Mouse (Mus musculus) macrophage (primary cell): ENCODE measurements around the gene Tekt1. TPM values are rescaled to one million over a fixed set of nuclear protein-coding genes. Genes with fewer than 3 reads are reported as not detected.

Experiments
- H3K27ac ChIP-seq: fragments of 350-480 bp; formaldehyde crosslinking; 2 replicates; pipeline ENCODE4 v1.9.0; 2021
- H3K36me3 ChIP-seq: fragments of 350-480 bp; formaldehyde crosslinking; 2 replicates; pipeline ENCODE4 v1.9.0; 2021; ENCODE audit errors: inconsistent target
- H3K4me3 ChIP-seq: fragments of 350-480 bp; formaldehyde crosslinking; 2 replicates; pipeline ENCODE4 v1.9.0; 2021; ENCODE audit errors: inconsistent target
- H3K79me2 ChIP-seq: fragments of 350-480 bp; formaldehyde crosslinking; 2 replicates; pipeline ENCODE4 v1.9.0; 2021; ENCODE audit errors: inconsistent target
- WGBS: methylation state at CpG from one replicate; pipeline ENCODE4 v1.1.7; 2026; ENCODE audit warnings: inconsistent platforms; ENCODE audit not compliant: missing documents; 5-methylcytosine and 5-hydroxymethylcytosine counted together
- polyA plus RNA-seq: library from polyadenylated mRNA; stranded (reverse); fragments of 250-400 nt; gene quantifications from 3 replicates; pipeline ENCODE4 v1.2.4, GENCODE M21; 2018; ENCODE audit warnings: inconsistent platforms
- total RNA-seq, 78 experiments: library from RNA; depleted of rRNA; stranded (reverse); fragments of 250-400 nt; gene quantifications; 1 replicate in 9 of 78; 2 replicates in 24 of 78; 3 replicates in 43 of 78; 4 replicates in 2 of 78; pipeline ENCODE4 v1.2.4; 2018; ENCODE audit warnings: inconsistent platforms in 56 of 78

Tekt1 gene
- total RNA-seq (2018; cell fraction: chromatin; rRNA removed), result not detected
- not detected for total RNA-seq (2018; cell fraction: cytosol; rRNA removed)
- not detected for total RNA-seq (2018; cell fraction: nucleus; rRNA removed)
- polyA plus RNA-seq, result not detected in 3 replicates

- Histone ChIP-seq H3K4me3 (no peak within 1 kb of the TSS), H3K36me3 (no peaks in the 10 kb centered on the region), H3K27ac (no peak within 1 kb of the TSS), H3K79me2 (no peaks in the 10 kb centered on the region)
- 25% methylated on average over 10 of the region's 10 CpGs for WGBS
These were observed at the start of gene Tekt1 for GRCm38 (mm10) chr11:72362347-72362741. Gene Tekt1 (minus strand): TSS chr11:72362442.

- Histone ChIP-seq H3K4me3 (no peak overlapping the region), H3K27ac (no peak overlapping the region), H3K79me2 (no peaks in the 10 kb centered on the region), H3K36me3 (no peaks in the 10 kb centered on the region)
- 50% methylated on average over 9 of the region's 9 CpGs for WGBS
These were observed 49.7 kb upstream of the Tekt1 start for GRCm38 (mm10) chr11:72411945-72412344.

- Histone ChIP-seq H3K36me3 (no peaks in the 10 kb centered on the region), H3K27ac (no peak within 1 kb of the TSS), H3K4me3 (no peak within 1 kb of the TSS), H3K79me2 (no peaks in the 10 kb centered on the region)
- WGBS, result 2% methylated on average over 82 of the region's 86 CpGs
These were observed 49.1 kb upstream of the Tekt1 start, which contains the start of gene Smtnl2 for GRCm38 (mm10) chr11:72411093-72411921. Gene Smtnl2 (minus strand): TSS chr11:72411713.

GRCm38 (mm10) chr11:72410521-72411092 lies 48.4 kb upstream of the Tekt1 start:
- Histone ChIP-seq H3K4me3 (no peak overlapping the region), H3K79me2 (no peaks in the 10 kb centered on the region), H3K36me3 (no peaks in the 10 kb centered on the region), H3K27ac (no peak overlapping the region)
- WGBS, result 6% methylated on average over 25 of the region's 25 CpGs

- WGBS, result 92% methylated on average over 12 of the region's 12 CpGs
- Histone ChIP-seq H3K27ac (no peak overlapping the region), H3K4me3 (no peak overlapping the region), H3K36me3 (no peaks in the 10 kb centered on the region), H3K79me2 (no peaks in the 10 kb centered on the region)
These were observed 47.6 kb upstream of the Tekt1 start for GRCm38 (mm10) chr11:72409649-72410385.

GRCm38 (mm10) chr11:72408451-72409170 lies 46.4 kb upstream of the Tekt1 start:
- Histone ChIP-seq H3K4me3 (no peak overlapping the region), H3K27ac (no peak overlapping the region), H3K79me2 (no peaks in the 10 kb centered on the region), H3K36me3 (no peaks in the 10 kb centered on the region)
- 91% methylated on average over 9 of the region's 9 CpGs for WGBS

GRCm38 (mm10) chr11:72407574-72407973 lies 45.3 kb upstream of the Tekt1 start:
- no peak overlapping the region for H3K27ac ChIP-seq
- 84% methylated on average over 7 of the region's 7 CpGs for WGBS
- no peaks in the 10 kb centered on the region for H3K36me3 ChIP-seq
- no peaks in the 10 kb centered on the region for H3K79me2 ChIP-seq
- no peak overlapping the region for H3K4me3 ChIP-seq

- Histone ChIP-seq H3K36me3 (no peaks in the 10 kb centered on the region), H3K27ac (no peak overlapping the region), H3K79me2 (no peaks in the 10 kb centered on the region), H3K4me3 (no peak overlapping the region)
- 60% methylated on average over 3 of the region's 3 CpGs for WGBS
These were observed 44.8 kb upstream of the Tekt1 start for GRCm38 (mm10) chr11:72407081-72407480.

GRCm38 (mm10) chr11:72406079-72406675 lies 43.9 kb upstream of the Tekt1 start:
- no peak overlapping the region for H3K4me3 ChIP-seq
- H3K36me3 ChIP-seq, result no peaks in the 10 kb centered on the region
- WGBS, result 88% methylated on average over 8 of the region's 8 CpGs
- no peaks in the 10 kb centered on the region for H3K79me2 ChIP-seq
- H3K27ac ChIP-seq, result no peak overlapping the region

GRCm38 (mm10) chr11:72405532-72405931 lies 43.3 kb upstream of the Tekt1 start:
- no peaks in the 10 kb centered on the region for H3K79me2 ChIP-seq
- H3K27ac ChIP-seq, result no peak overlapping the region
- H3K4me3 ChIP-seq, result no peak overlapping the region
- no peaks in the 10 kb centered on the region for H3K36me3 ChIP-seq
- 96% methylated on average over 4 of the region's 4 CpGs for WGBS

GRCm38 (mm10) chr11:72402969-72403368 lies 40.7 kb upstream of the Tekt1 start:
- H3K27ac ChIP-seq, result no peak overlapping the region
- H3K36me3 ChIP-seq, result no peaks in the 10 kb centered on the region
- H3K4me3 ChIP-seq, result no peak overlapping the region
- H3K79me2 ChIP-seq, result no peaks in the 10 kb centered on the region
- 96% methylated on average over 12 of the region's 12 CpGs for WGBS

- Histone ChIP-seq H3K27ac (no peak overlapping the region), H3K4me3 (no peak overlapping the region), H3K79me2 (no peaks in the 10 kb centered on the region), H3K36me3 (no peaks in the 10 kb centered on the region)
- 83% methylated on average over 5 of the region's 5 CpGs for WGBS
These were observed 39.8 kb upstream of the Tekt1 start for GRCm38 (mm10) chr11:72402017-72402416.

- Histone ChIP-seq H3K27ac (no peak overlapping the region), H3K36me3 (no peaks in the 10 kb centered on the region), H3K79me2 (no peaks in the 10 kb centered on the region), H3K4me3 (no peak overlapping the region)
- WGBS, result 96% methylated on average over 12 of the region's 12 CpGs
These were observed 38.8 kb upstream of the Tekt1 start for GRCm38 (mm10) chr11:72401068-72401467.
